Mouse (Mus musculus): ENCODE measurements around the gene Apoc1.
A peak's percentile ranks its signal among the peaks of the same experiment; 100 is the strongest.

Apoc1 gene

DNA sequence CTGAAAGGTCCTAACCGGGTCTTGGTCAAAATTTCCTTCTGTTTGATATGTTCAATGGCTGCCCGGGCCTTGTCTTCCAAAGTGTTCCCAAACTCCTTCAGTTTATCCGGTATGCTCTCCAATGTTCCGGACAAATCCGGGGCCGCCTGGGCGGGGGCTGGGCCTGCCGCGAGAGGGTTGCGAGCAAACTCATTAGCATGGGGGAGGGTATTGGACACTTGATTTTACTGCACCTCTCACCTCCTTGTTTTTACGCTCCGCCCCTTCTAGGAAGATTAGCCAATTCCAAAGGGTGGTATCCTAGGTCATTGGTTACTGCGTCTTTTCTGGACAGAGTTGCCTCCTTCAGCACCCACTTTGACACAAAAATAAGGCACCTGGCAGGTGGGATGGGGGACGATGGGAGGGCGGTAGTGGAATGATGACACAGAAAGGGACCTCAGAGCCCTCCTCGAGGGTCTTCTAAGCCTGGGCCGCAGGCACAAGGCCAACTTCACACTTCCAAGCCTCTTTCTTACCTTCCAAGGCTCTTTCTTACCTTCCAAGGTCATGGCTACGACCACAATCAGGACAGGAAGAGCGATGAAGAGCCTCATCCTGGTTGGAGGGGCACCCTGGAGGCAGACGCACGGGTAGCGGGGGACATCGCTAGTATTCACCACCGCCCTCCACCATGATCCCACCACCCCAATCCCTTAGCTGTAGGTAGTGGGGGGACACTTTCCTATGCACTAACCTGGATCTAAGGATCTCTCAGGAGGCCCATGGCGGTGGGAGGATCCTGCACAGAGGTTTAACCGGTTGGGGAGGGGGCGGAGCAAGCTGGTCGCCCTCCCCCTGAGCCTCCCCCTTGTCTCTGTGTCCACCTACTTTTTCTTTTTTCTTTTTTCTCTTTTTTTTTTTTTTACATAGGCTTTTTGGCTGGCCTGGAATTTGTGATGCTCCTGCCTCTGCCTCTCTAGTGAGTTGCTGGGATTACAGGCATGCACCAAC lies at the start of gene Apoc1:
Apoc1 (minus strand) TSS at position 788 of the 993 bp plus-strand sequence.
- no peak for DNase-seq

GRCm38 (mm10) chr7:19741329-19742031 lies 49.0 kb upstream of the Apoc1 start:
- no peak for DNase-seq

DNA sequence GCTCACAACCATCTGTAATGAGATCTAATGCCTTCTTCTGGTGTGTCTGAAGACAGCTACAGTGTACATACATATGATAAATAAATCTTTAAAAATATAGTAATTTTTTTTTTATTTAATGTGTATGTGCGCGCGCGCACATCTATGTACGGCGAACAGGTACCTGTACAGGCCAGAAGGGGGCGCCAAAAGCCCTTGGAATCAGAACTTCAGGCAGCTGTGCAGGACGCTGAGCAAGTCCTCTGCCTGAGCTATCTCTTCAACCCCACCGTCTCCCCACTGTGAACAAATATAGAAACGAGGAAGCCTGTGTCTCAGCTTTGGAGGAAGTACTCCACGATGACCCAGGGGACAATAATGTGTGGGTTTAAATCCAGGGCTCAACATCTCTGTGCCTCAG lies 47.8 kb upstream of the Apoc1 start:
- no peak for DNase-seq

GRCm38 (mm10) chr7:19738771-19739170 lies 46.3 kb upstream of the Apoc1 start:
- DNase-seq, result no peak

DNA sequence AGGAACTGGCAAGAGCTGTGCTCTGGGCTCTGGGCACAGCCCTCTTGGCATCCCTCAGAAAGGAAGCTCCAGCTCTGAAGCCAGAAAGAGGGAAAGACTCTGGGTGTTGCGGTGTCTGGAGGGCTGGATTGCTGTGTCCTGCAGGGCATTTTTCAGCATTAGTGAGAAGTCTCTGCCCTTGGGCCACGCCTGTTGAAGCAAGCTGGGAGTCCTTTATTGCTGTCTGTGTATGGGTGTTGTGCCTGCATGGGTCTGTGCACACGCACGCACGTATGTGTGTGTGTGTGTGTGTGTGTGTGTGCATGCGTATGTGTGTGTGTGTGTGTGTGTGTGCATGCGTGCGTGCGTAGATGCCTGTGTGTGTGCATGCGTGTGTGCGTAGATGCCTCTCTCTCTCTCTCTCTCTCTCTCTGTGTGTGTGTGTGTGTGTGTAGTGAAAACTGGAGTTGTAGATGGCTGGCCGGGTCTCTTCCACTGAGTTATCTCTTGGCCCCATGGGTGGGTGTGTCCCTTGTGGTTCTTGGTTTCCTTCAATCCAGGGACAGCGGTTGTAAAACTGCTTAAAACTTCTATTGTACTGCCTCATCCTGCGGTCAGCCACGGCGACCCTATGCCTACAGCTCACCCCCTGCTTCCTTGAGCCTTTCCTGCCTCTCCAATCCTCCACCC lies 44.1 kb upstream of the Apoc1 start:
- DNase-seq, result no peak

- DNase-seq, result no peak
Observed at GRCm38 (mm10) chr7:19734178-19734666, 41.8 kb upstream of the Apoc1 start.

- DNase-seq, result no peak
Observed at GRCm38 (mm10) chr7:19726541-19726940, 34.1 kb upstream of the Apoc1 start.

GRCm38 (mm10) chr7:19724167-19724566 lies 31.7 kb upstream of the Apoc1 start:
- DNase-seq, result no peak

DNA sequence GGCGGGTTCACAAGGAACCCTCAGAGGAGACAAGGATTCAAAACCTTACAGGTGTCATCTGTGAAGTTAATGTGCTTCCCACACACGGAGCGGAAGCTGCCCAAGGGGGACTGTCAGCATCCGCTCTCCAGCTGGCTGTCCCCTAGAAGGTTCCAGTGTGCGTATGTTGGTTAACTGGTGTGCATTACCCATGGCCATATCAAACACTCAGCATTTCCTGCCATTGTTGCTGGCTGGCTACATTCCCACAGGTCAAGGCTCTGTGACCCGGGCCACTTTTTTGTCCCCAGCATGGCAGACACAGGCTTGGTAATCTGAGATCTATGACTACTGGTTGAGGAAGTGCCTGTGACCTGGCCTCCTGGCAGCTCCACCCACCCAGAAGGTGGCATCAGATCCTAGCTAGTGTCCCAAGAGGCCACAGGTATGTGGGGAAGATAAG lies 30.3 kb upstream of the Apoc1 start:
- DNase-seq, result no peak

DNA sequence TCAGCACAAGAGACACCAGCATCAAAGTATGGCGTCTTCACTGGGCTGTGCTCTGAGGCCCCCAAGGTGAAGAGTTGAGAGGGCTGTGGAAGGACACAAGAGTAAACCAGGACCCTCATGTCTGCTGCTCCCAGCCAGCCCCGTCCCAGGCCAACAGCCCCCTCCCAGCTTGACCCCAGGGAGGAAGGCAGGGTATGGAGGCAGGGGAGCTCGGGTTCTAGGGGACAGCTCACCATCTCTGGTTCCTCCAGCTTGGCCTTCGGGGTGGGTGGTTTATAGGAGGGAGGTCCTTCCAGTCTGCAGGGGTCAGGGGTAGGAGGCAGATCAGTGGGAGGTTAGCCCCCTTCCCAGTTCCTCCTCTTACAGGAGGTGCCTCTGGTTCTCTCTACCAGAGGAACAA lies 26.7 kb upstream of the Apoc1 start:
- DNase-seq, result no peak

DNA sequence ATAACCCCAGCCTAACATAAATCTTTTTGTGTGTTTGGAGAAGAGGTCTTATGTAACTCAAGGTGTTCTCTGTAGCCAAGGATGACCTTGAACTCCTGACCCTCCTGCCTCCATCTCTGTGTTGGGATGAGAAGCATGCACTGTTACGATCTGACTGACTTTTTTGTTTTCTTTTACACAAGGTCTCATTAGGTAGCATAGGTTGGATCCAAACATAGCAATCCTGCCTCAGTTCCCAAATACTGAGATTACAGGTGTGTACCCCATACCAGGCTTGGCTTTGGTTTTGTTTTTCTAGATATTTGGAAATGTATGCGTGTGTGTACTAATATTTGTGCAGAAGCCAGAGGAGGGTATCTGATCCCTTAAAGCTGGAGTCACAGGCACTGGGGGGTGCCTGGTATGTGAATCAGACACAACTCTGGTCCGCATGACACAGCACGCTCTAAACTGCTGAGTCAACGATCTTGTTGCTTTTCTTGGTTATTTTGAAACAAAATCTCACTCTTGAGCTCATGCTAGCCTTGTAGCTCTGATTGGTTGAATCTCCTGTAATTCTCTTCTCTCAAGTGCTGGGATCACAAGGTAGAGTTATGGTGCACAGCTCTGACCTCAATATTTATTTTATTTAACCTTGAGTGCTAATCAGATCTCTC lies 26.0 kb upstream of the Apoc1 start:
- DNase-seq, result no peak

DNA sequence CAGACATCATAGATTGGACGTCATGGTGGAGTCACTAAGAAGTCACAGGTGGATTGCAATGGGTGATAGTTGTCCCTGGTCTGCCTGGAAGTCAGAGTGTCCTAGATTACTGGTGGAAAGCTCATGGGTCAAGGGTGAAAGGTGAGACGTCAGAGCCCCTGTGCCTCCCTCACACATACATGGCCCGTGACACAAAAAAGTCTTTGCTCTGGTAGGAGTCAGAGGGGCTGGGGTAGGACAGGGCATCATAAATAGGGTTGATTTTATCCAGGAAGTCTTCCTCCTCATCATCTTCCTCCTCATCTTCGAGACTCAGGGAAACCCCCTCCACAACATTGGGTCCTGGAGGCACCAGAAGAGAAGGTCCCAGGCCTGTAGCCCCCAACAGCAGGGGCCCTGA lies 24.9 kb upstream of the Apoc1 start:
- no peak for DNase-seq

DNA sequence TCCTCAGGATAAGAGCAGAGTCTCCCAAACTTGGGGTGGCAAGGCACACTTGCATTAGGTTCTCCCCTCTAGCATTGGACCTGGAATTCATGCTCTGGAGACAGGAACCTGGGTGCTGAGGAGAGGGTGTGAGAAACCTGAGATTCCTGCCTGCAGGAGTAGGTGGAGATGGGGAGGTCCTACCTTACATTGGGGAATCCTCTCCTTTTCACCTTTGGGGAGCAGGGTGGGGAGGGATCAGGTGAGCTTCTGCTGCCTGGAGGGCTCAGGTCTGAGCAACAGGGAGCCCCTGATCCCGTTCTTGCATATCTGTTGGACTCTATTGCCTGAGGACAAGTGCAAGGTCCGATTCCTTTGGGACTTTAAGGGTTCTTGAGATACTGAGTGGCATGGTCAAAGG lies 24.4 kb upstream of the Apoc1 start:
- DNase-seq, result no peak

DNA sequence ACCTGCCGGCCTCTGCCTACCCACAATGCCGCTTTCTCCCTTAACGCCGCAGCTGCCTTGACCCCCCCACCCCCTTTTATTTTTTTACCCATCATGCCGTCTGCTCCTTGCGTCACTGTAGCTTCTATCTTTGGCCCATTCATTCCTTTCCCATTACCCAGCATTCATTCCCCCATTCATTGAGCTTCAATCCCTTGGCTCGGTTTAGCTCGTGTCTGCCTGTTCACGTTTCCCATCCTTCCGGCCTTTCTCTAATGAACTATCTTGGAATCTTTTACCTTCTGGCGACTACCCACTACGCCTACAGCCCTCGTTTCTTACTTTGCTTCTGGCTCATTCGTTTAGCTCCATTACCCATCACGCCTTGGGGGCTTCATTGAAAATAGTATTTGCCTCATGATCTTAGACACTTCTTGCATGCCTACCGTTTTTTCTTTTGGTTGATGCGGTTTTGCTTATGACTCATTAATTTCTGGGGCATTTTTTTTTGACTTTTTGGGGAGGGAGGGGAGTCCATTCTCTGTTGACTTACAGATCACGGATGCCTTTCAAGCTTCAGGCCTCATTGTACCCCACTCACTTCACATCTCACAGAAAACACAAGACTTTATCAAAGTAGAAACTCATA lies 23.7 kb upstream of the Apoc1 start:
- DNase-seq, result no peak

DNA sequence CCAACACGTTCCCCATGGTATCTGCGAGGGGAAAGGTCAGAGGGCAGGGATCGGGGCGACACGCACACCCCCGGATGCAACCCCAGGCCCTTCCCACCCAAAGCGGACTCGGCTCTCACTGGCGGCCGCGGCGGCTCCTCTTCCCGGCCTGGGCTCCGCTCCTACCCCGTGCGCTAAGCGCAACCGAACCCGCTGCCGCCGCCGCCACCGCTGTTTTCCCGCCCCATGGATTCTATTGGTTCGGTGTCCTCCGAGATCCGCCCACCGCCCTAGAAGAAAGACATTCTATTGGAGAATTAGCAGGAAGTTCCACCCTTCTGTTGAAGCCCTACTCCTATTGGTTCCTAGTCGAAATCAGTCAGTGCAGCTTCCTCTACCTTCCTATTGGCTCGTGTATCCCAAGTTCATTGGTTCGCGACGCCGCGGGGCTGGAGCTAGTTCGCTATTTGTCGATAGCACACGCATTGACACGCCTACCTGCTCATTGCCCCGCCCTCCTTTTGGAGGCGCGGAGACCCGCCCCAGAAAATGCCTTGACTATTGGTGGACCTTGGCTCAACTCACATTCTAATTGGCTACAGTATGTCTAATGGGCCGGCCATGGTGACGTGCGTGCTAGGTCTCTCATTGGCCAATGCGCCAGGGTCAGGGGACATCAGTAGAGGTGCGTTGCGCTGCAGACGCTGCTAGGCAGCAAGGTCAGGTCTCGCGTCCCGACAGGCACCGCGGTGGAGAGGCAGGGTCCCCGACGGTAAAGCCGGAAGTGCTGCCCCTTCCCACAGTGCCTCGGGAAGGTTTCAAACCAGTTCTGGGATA lies 23.0 kb upstream of the Apoc1 start, which contains the start of gene Tomm40:
Tomm40 (minus strand) TSS at position 200 of the 816 bp plus-strand sequence.
- peak; percentile 98 for DNase-seq

GRCm38 (mm10) chr7:19714836-19715235 lies 22.4 kb upstream of the Apoc1 start:
- peak in 1 of 2 experiments; percentile 28 for DNase-seq

GRCm38 (mm10) chr7:19713598-19713997 lies 21.1 kb upstream of the Apoc1 start:
- DNase-seq, result no peak

- DNase-seq, result peak; percentile 38 to 44
Observed at GRCm38 (mm10) chr7:19713196-19713595, 20.7 kb upstream of the Apoc1 start.

DNA sequence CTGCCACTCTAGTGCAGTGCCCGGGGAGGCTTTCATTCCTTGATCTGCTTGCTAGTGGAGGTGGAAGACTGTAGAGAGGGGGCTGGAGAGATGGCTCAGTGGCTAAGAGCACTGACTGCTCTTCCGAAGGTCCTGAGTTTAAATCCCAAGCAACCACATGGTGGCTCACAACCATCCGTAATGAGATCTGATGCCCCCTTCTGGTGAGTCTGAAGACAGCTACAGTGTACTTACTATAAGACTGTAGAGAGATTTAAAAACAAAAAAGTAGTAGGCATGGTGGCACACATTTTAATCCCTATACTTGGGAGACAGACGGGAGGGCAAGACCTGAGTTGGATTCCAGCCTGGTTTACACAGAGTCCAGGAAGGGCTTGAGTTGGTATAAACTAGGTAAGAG lies 20.0 kb upstream of the Apoc1 start:
- DNase-seq, result no peak

- no peak for DNase-seq
Observed at GRCm38 (mm10) chr7:19710650-19711049, 18.2 kb upstream of the Apoc1 start.

DNA sequence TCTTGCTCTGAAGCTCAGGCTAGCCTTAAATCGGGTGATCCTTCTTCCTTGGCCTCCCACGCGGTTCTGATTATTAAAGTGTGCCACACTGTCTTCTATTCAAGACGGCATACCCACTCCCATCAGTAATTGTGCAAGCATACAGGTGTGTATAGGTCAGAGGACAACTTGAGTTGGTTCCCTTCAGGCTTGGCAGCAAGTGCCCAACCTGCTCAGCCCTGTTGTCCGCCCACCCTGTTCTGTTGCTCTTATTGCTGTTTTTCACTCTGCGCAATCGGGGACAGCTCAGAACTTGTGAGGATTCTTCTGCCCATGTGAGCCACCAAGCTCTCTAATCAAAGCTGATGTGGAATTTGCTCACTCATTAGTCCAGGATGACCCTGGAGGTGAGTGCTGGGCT lies 12.8 kb upstream of the Apoc1 start:
- no peak for DNase-seq

All from cerebellum, postnatal 36 days (tissue).